Mouse (Mus musculus): ENCODE data around the gene Neurl4. TPM values are rescaled to one million over a fixed set of nuclear protein-coding genes. Genes with fewer than 3 reads are reported as not detected.

The Neurl4 gene
- total and polyA plus RNA-seq, 2 experiments from 2014 or later, result 16.7 to 112 TPM

DNA sequence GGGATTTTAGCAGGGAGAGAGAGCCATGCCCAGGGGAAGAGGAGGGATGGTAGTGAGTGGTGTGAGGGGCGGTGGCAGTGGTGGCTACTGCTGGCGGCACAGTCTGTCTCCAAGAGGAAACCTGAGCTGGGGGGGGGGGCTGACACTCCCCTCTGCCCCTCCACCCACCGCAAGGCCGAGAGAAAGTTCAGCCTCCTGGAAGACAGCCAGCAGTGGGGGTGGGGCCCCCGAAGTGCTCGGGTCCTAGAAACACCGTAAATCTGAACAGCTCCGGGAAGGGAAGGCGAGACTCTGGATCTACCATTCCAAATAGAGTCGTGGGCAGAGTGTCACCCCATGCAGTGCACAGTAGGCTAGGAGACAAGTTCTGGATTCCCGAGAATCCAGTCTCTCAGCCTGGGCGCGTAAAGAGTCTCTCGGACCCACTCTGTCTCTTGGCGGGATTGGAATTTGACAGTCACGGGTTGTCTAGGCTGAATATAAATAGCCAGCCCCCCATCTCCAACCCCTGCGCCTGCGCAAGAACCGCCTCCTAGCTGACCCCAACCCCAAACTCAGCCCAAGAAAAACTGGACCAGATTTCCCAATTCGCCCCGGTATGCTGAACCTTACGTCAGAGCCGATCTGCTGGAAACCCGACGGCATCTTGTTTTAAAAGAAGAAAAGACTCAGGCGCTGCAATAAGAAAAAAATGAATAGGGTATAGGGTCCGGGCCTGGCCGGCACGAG is 46.6 kb downstream of the Neurl4 start:
- peak overlapping the region; percentile 34 for H3K4me3 ChIP-seq (ENCODE audit: low read depth, low read length)
- peak overlapping the region; percentile 49 for H3K4me2 ChIP-seq (ENCODE audit: low read depth, low read length, poor library complexity, severe bottlenecking)
- peaks cover 15% of the 10 kb centered on the region; the same call in 1 of the 2 replicates for H3K27me3 ChIP-seq (ENCODE audit: insufficient read depth, low read length)
- DNase-seq (ENCODE audit: low spot score) (peak; percentile 42), ATAC-seq (ENCODE audit: low FRiP score) (0 out of 2 replicates have a peak, but pooled peaks have one; percentile 24)
- H3K36me3 ChIP-seq (ENCODE audit: insufficient read depth, low read length), result no peaks in the 10 kb centered on the region
- H3K27ac ChIP-seq (ENCODE audit: low read depth, low read length), result no peak overlapping the region
- H3K9ac ChIP-seq (replicated peaks; ENCODE audit: low read length, poor library complexity, severe bottlenecking), result 0 out of 2 replicates have a peak overlapping the region, but pooled peaks have one; percentile 13
- 3% methylated on average over 29 of the region's 29 CpGs for WGBS
- no peaks in the 10 kb centered on the region for H3K4me1 ChIP-seq (ENCODE audit: insufficient read depth, low read length)
- H3K9me3 ChIP-seq (ENCODE audit: low read length), result no peaks in the 10 kb centered on the region
- TF ChIP-seq CTCF (IDR thresholded peaks at IDR 0.05), result no peak

DNA sequence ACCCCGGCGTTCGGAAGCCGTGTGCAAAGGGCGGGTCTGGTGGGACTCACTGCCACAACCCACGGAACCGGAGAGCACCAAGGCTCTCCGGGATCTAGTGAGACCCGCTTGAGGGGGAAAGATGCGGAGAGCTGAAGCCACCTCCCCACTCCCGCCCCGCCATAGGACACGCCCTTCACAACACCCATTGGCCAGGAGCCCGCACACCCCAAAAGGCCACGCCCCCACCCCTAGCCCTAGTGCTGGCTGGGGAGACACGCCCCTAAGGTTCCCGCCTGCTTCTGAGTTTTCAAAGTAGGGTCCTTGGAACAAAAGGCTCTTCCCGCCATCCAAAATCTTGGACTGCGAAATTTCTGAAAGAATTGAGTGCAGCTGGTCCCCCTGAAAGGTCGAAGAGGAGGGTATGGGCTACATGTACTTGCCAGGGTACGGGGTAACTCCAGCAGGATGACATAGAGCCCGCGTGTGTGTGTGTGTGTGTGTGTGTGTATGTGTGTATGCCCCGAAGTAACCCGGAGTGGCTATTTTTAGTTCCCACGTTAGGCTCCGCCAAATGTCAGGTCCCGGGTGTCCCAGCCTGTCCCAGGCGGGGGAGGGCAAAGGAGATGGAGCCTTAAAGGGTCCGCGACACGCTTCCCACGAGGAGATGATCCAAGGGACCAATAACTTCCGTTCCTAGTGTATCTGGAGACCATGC is 47.3 kb downstream of the Neurl4 start, which contains the start of gene Slc2a4:
Slc2a4 (minus strand) TSS at position 123 of the 697 bp plus-strand sequence.
- H3K4me2 ChIP-seq (ENCODE audit: low read depth, low read length, poor library complexity, severe bottlenecking), result peak within 1 kb of the TSS; percentile 49
- no peaks in the 10 kb centered on the region for H3K9me3 ChIP-seq (ENCODE audit: low read length)
- TF ChIP-seq CTCF (IDR thresholded peaks at IDR 0.05), result no peak
- peaks cover 15% of the 10 kb centered on the region; the same call in 1 of the 2 replicates for H3K27me3 ChIP-seq (ENCODE audit: insufficient read depth, low read length)
- H3K4me1 ChIP-seq (ENCODE audit: insufficient read depth, low read length), result no peaks in the 10 kb centered on the region
- under 1% methylated on average over 34 of the region's 34 CpGs for WGBS
- H3K4me3 ChIP-seq (ENCODE audit: low read depth, low read length), result peak within 1 kb of the TSS; percentile 34
- DNase-seq (ENCODE audit: low spot score), result peak; percentile 89
- peak; percentile 83 for ATAC-seq (ENCODE audit: low FRiP score)
- H3K27ac ChIP-seq (ENCODE audit: low read depth, low read length), result no peak within 1 kb of the TSS
- 0 out of 2 replicates have a peak within 1 kb of the TSS, but pooled peaks have one; percentile 13 for H3K9ac ChIP-seq (replicated peaks; ENCODE audit: low read length, poor library complexity, severe bottlenecking)
- H3K36me3 ChIP-seq (ENCODE audit: insufficient read depth, low read length), result no peaks in the 10 kb centered on the region

GRCm38 (mm10) chr11:69948763-69949150 is 47.9 kb downstream of the Neurl4 start:
- Histone ChIP-seq H3K4me1 (ENCODE audit: insufficient read depth, low read length) (no peaks in the 10 kb centered on the region), H3K4me2 (ENCODE audit: low read depth, low read length, poor library complexity, severe bottlenecking) (peak overlapping the region; percentile 49), H3K36me3 (ENCODE audit: insufficient read depth, low read length) (no peaks in the 10 kb centered on the region), H3K9ac (replicated peaks; ENCODE audit: low read length, poor library complexity, severe bottlenecking) (no peak overlapping the region), H3K27ac (ENCODE audit: low read depth, low read length) (no peak overlapping the region), H3K9me3 (ENCODE audit: low read length) (no peaks in the 10 kb centered on the region), H3K4me3 (ENCODE audit: low read depth, low read length) (peak overlapping the region; percentile 34; the same call in 1 of the 2 replicates), H3K27me3 (ENCODE audit: insufficient read depth, low read length) (peaks cover 15% of the 10 kb centered on the region; the same call in 1 of the 2 replicates)
- ATAC-seq (ENCODE audit: low FRiP score) (peak; percentile 62), DNase-seq (ENCODE audit: low spot score) (peak; percentile 83)
- TF ChIP-seq CTCF (IDR thresholded peaks at IDR 0.05), result peak; percentile 85
- under 1% methylated on average over 14 of the region's 14 CpGs for WGBS

GRCm38 (mm10) chr11:69950807-69951459 is 50.1 kb downstream of the Neurl4 start:
- no peaks in the 10 kb centered on the region for H3K9me3 ChIP-seq (ENCODE audit: low read length)
- H3K27me3 ChIP-seq (ENCODE audit: insufficient read depth, low read length), result peaks cover 15% of the 10 kb centered on the region; the same call in 1 of the 2 replicates
- ATAC-seq (ENCODE audit: low FRiP score) (no peak), DNase-seq (ENCODE audit: low spot score) (no peak)
- no peak overlapping the region for H3K4me2 ChIP-seq (ENCODE audit: low read depth, low read length, poor library complexity, severe bottlenecking)
- no peaks in the 10 kb centered on the region for H3K36me3 ChIP-seq (ENCODE audit: insufficient read depth, low read length)
- no peak overlapping the region for H3K9ac ChIP-seq (replicated peaks; ENCODE audit: low read length, poor library complexity, severe bottlenecking)
- no peak overlapping the region for H3K4me3 ChIP-seq (ENCODE audit: low read depth, low read length)
- H3K4me1 ChIP-seq (ENCODE audit: insufficient read depth, low read length), result no peaks in the 10 kb centered on the region
- no peak for TF ChIP-seq CTCF (IDR thresholded peaks at IDR 0.05)
- 45% methylated on average over 4 of the region's 4 CpGs for WGBS
- no peak overlapping the region for H3K27ac ChIP-seq (ENCODE audit: low read depth, low read length)

DNA sequence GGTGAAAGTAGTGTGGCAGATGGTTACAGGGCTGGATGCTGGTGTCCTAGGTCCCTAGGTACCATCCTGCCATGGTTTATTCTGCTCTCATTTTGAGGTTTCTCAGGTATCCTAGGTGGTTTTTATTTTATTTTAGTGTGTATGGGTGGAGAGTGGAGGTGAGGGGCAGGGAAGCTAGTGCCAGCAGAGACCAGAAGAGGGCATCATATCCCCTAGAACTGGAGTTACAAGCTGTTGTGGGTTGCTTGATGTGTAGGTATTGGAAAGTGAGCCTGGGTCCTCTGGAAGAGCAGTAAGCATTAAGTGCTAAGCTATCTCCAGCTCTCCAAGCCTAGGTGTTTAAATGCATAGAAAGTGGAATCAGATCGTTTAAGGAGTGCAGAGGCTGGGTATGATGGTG is 51.4 kb downstream of the Neurl4 start:
- Histone ChIP-seq H3K9me3 (ENCODE audit: low read length) (no peaks in the 10 kb centered on the region), H3K9ac (replicated peaks; ENCODE audit: low read length, poor library complexity, severe bottlenecking) (no peak overlapping the region), H3K4me2 (ENCODE audit: low read depth, low read length, poor library complexity, severe bottlenecking) (no peak overlapping the region), H3K4me1 (ENCODE audit: insufficient read depth, low read length) (no peaks in the 10 kb centered on the region), H3K36me3 (ENCODE audit: insufficient read depth, low read length) (no peaks in the 10 kb centered on the region), H3K27me3 (ENCODE audit: insufficient read depth, low read length) (peaks cover 13% of the 10 kb centered on the region; the same call in 1 of the 2 replicates), H3K4me3 (ENCODE audit: low read depth, low read length) (no peak overlapping the region), H3K27ac (ENCODE audit: low read depth, low read length) (no peak overlapping the region)
- no peak; the same call in 1 of the 2 replicates for TF ChIP-seq CTCF (IDR thresholded peaks at IDR 0.05)
- no peak for DNase-seq (ENCODE audit: low spot score)
- 39% methylated on average over 1 of the region's 1 CpGs for WGBS
- ATAC-seq (ENCODE audit: low FRiP score), result no peak
